Mouse (Mus musculus) forebrain, embryonic 12.5 days (tissue): ENCODE measurements at regions not wholly inside any gene's neighbourhood (a gene's known extent, or its start where the extent isn't known, plus 50 kb on each side); places are given as distances from the start of the nearest gene placed in this dataset.
"Not testable (repeated sequence)": the region's sequence is repeated elsewhere in the genome, so short reads cannot be mapped to it uniquely, and the experiment has no call there.

Experiments
- ATAC-seq: fragments of 200-750 bp; cut with Nextera tagmentation; 2 replicates; pipeline ENCODE4 v1.8.0; 2017; ENCODE audit warnings: moderate TSS enrichment; ENCODE audit not compliant: low FRiP score
- H3K27ac ChIP-seq: fragments of 300-500 bp; sonication (generic); 2 replicates; pipeline ENCODE4 v1.5.1; 2016; ENCODE audit warnings: mild to moderate bottlenecking
- H3K27me3 ChIP-seq: fragments of 300-500 bp; sonication (generic); 2 replicates; pipeline ENCODE4 v1.6.1; 2016; ENCODE audit warnings: mild to moderate bottlenecking
- H3K36me3 ChIP-seq: fragments of 300-500 bp; sonication (generic); replicated peaks from 2 replicates; pipeline ENCODE4 v1.6.1; 2016; ENCODE audit warnings: mild to moderate bottlenecking
- H3K4me1 ChIP-seq: fragments of 300-500 bp; sonication (generic); 2 replicates; pipeline ENCODE4 v1.6.1; 2016
- H3K4me2 ChIP-seq: fragments of 300-500 bp; sonication (generic); 2 replicates; pipeline ENCODE4 v1.6.1; 2016; ENCODE audit warnings: mild to moderate bottlenecking, moderate library complexity
- H3K4me3 ChIP-seq: fragments of 300-500 bp; sonication (generic); replicated peaks from 2 replicates; pipeline ENCODE4 v1.5.1; 2016; ENCODE audit warnings: mild to moderate bottlenecking
- H3K9ac ChIP-seq: fragments of 300-500 bp; sonication (generic); 2 replicates; pipeline ENCODE4 v1.6.1; 2016; ENCODE audit warnings: mild to moderate bottlenecking
- H3K9me3 ChIP-seq: fragments of 300-500 bp; sonication (generic); 2 replicates; pipeline ENCODE4 v1.6.1; 2016
- WGBS: fragments of 180-500 bp; shearing (Covaris S2); methylation state at CpG from one replicate; pipeline ENCODE4 v1.1.7; 2016; 5-methylcytosine and 5-hydroxymethylcytosine counted together

DNA sequence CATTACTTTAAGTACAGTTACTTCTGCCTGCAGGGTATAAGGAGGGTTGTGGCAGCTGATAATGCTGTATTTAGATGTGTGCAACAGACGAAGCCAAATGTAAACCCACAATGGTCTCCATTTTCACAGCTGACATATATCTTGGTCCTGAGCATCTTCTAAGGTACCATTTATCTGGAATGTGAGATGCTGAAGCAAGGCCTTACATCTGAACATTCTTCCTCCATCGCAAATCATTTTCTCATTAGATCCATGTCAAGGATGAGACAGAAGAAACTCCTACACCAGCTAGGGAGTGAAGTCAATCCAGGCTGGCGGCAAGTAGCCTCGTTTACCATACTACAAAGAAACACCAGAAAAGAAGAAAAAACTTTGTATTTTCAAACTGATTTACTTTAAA, 228.4 kb upstream of the Hand2 start:
- WGBS = 91% methylated on average over 4 of the region's 4 CpGs
- no peak for ATAC-seq
- no peak overlapping the region for H3K9ac ChIP-seq
- H3K36me3 ChIP-seq = no peaks in the 10 kb centered on the region
- no peaks in the 10 kb centered on the region for H3K9me3 ChIP-seq
- no peaks in the 10 kb centered on the region for H3K27me3 ChIP-seq
- no peaks in the 10 kb centered on the region for H3K4me1 ChIP-seq
- H3K4me3 ChIP-seq = no peak overlapping the region
- H3K27ac ChIP-seq = no peak overlapping the region
- H3K4me2 ChIP-seq = no peak overlapping the region

DNA sequence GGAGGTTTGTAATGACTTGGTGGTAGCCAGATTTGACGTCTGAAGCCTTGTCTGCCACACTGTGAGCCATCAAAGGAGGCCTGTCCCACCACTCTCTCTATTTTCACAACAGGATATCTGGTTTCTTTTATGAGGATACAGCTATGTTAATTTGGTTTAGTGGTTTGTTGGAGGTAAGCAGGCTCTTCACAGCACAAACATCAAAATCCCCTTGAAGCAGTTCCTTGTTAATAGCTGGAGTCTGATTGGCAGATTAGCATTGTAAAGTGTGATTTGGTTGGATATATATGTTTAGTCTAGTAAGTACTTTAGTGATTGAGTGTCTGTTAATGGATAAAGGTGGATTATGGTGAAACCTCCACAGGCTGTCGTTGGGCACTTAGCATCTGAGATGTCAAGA, 225.6 kb upstream of the Hand2 start:
- Histone ChIP-seq H3K4me3 (no peak overlapping the region), H3K27me3 (no peaks in the 10 kb centered on the region), H3K4me2 (no peak overlapping the region), H3K27ac (no peak overlapping the region), H3K4me1 (no peaks in the 10 kb centered on the region), H3K9ac (no peak overlapping the region), H3K36me3 (no peaks in the 10 kb centered on the region), H3K9me3 (no peaks in the 10 kb centered on the region)
- no peak for ATAC-seq
- 44% methylated on average over 2 of the region's 2 CpGs for WGBS

DNA sequence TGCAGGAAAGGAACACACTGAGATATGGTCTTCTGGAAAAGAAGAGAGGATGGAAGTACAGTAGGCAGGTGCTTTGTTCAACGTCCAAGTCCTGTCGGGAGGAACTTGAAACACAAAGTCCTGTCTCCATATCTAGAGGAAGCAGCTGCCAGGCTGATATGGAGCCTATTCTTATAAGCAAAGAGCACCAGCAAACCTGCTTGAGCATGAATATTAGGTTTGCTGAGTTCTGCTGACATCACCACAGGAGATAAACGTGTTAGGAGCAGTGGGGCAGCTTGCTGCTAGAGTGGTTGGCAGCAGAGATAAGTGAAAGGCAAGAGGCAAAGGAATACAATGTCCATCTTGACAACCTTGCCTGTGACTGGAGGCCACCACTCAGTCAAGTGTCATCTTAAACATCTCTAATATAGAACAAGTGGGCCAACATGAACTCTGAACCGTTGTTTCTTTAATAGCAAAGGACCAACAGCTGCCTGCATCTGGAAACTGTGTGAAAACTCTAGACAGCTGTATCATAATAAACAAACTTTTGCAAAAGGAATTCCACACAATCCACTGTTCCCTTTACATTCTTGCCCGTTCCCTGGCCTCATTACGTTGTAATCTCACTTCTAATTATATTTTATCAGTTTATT, 209.9 kb upstream of the Hand2 start:
- H3K9ac ChIP-seq, ATAC-seq, H3K36me3 ChIP-seq, H3K4me2 ChIP-seq, H3K4me1 ChIP-seq, H3K4me3 ChIP-seq, H3K27ac ChIP-seq, H3K27me3 ChIP-seq, H3K9me3 ChIP-seq: not testable (repeated sequence)
- 91% methylated on average over 3 of the region's 6 CpGs for WGBS

DNA sequence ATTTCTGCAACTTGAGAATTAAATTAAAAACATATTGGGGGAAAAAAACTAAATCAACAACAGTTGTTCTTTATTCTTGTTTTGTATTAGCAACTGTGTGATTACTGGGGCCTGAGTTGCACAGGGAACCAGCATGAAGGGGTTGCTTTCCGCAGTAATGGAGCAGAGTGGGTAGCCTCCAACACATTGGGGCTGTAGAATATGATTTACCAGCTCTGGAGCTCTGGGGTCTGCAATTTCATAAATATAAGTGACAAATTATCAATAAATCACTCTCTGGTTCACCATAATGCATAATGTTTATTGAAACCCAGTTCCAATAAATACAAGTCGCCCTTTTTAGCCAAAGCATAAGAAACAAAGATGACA, 209.4 kb upstream of the Hand2 start:
- Histone ChIP-seq H3K27ac (no peak overlapping the region), H3K4me2 (no peak overlapping the region), H3K9ac (no peak overlapping the region), H3K36me3 (no peaks in the 10 kb centered on the region), H3K27me3 (no peaks in the 10 kb centered on the region), H3K4me3 (no peak overlapping the region), H3K4me1 (no peaks in the 10 kb centered on the region), H3K9me3 (no peaks in the 10 kb centered on the region)
- ATAC-seq = no peak
- WGBS = 76% methylated on average over 2 of the region's 2 CpGs

DNA sequence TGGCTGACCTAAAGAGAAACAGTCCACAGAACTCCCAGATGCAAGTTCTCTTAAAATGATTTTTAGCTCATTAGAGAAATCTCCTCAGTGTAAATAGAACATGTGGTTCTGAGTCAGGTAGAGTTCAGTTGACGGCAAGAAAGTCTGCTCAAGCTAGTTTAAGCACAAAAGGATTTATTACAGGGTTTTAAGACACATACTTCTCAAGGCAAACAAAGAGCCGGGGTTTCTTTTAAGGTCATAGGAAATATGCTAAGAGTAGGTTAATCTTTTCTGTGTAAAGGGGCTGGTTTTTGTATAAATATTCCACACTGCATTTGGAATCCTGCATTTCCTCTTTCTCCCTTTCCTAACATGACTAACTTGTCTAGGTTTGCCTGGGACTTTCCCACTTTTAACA, 206.9 kb upstream of the Hand2 start:
- H3K36me3 ChIP-seq = no peaks in the 10 kb centered on the region
- no peak overlapping the region for H3K9ac ChIP-seq
- H3K4me3 ChIP-seq = no peak overlapping the region
- H3K4me2 ChIP-seq = no peak overlapping the region
- H3K9me3 ChIP-seq = no peaks in the 10 kb centered on the region
- H3K27ac ChIP-seq = no peak overlapping the region
- no peaks in the 10 kb centered on the region for H3K27me3 ChIP-seq
- H3K4me1 ChIP-seq = no peaks in the 10 kb centered on the region
- no peak for ATAC-seq
- 82% methylated on average over 2 of the region's 2 CpGs for WGBS

DNA sequence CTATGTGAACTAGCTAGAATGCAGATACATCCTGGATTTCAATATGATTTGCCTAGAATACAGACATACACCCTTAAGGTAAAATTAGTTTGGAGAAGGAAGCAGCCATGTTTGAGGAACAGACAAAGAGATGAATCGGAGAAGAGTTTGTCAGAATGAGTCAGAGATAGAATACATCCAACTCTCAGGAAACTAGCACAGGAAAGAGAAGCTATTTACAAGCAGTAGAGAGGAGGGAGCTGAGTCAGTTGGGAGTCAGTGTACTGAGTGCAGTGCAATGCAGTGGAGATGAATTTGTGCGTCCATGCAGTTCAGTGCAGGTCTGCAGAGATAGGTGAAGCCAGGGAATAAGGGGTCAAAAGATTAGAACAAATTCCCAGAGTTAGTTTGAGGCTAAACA, 205.5 kb upstream of the Hand2 start:
- Histone ChIP-seq H3K27me3 (no peaks in the 10 kb centered on the region), H3K9me3 (no peaks in the 10 kb centered on the region), H3K4me1 (no peaks in the 10 kb centered on the region), H3K4me2 (no peak overlapping the region), H3K9ac (no peak overlapping the region), H3K4me3 (no peak overlapping the region), H3K27ac (no peak overlapping the region), H3K36me3 (no peaks in the 10 kb centered on the region)
- 93% methylated on average over 2 of the region's 2 CpGs for WGBS
- ATAC-seq = no peak

DNA sequence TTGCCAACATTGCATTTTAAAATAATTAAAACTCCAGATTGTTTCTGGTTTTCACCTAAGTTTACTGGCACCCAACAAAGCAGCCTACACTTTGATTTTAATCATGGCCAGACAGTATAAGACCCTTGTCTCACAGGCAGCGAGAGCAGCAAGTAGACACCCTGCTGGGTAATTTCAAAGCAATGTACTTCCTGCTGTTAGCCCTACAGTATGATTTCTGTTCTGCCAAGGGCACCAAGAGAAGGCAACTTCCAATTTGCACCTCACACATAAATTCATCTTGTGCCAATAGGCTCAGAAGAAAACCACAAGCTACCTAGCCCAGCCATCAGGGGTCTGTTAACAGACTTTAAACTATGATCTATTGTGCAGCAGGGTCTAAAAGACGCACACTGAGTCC, 186.7 kb upstream of the Hand2 start:
- H3K9me3 ChIP-seq = no peaks in the 10 kb centered on the region
- H3K4me2 ChIP-seq = no peak overlapping the region
- no peak overlapping the region for H3K4me3 ChIP-seq
- H3K36me3 ChIP-seq = no peaks in the 10 kb centered on the region
- no peak overlapping the region for H3K27ac ChIP-seq
- peak; percentile 36; the same call in 1 of the 2 replicates for ATAC-seq
- H3K4me1 ChIP-seq = peaks cover 2% of the 10 kb centered on the region; the same call in 1 of the 2 replicates
- H3K9ac ChIP-seq = no peak overlapping the region
- H3K27me3 ChIP-seq = no peaks in the 10 kb centered on the region
- WGBS = 25% methylated on average over 2 of the region's 2 CpGs

DNA sequence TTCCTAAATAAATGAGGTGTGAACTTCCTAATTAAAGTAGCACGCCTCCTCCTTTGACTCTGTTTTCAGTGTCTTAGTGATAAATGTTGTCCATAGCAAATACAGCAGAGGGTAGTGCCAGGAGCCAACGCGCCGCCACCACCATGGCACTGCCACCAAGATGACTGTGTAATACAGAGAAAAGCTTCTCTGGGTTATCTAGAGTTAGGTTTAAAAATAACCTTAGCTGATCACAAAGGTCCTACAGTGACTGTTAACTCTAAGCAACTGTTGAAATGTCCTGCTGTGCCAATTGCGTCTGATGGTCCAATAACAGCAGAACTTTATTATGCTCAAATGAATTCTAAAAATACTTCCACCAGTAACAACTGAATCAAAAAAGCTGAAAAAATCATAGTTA, 186.1 kb upstream of the Hand2 start:
- Histone ChIP-seq H3K4me1 (peaks cover 2% of the 10 kb centered on the region; the same call in 1 of the 2 replicates), H3K9ac (no peak overlapping the region)
- WGBS = 76% methylated on average over 5 of the region's 5 CpGs

DNA sequence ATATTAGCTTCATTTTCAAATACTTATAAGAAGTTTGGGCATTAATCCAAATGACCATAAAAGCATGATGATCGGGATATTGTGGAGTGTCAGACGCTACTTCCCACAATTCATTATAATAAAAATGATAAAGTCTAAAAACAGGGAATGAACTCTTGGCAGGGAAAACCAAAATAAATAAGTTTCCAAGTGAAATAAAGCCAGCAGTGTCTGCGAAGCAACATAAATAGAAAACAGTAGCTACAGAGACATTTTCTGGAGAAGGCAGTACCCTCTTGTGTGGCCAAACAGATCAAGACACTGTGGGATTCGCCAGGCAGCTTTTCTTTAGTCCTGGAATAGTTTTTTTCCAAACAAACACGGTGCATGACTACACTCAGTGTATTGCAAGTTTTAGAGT, 172.7 kb upstream of the Hand2 start:
- ATAC-seq = no peak

More for the DNA sequence above, 186.1 kb upstream of the Hand2 start:
- Histone ChIP-seq H3K27ac (no peak overlapping the region), H3K36me3 (no peaks in the 10 kb centered on the region), H3K27me3 (no peaks in the 10 kb centered on the region), H3K4me3 (no peak overlapping the region), H3K9me3 (no peaks in the 10 kb centered on the region), H3K4me2 (no peak overlapping the region)
- no peak for ATAC-seq

DNA sequence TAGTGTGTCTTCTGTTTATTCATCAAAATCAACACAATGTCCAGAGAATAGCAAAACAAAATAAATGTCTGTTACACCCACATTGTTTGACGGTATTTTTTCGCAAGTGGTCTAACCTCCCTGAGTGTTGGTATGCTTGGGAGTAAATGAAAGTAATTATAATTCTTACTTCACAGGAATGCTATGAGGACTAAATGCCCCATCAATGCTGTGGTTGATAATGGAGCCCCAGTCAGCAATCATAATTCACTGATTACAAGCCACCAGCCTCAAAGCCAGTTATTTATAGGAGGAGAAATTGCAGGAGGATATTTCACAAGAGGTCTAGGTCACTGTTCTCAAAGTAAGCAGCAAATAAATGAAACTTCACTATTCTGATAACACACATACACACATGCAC, 129.6 kb upstream of the Hand2 start:
- ATAC-seq = no peak

More for the DNA sequence above, 172.7 kb upstream of the Hand2 start:
- no peak overlapping the region for H3K27ac ChIP-seq
- no peak overlapping the region for H3K9ac ChIP-seq
- H3K4me2 ChIP-seq = no peak overlapping the region
- H3K4me1 ChIP-seq = no peaks in the 10 kb centered on the region
- H3K4me3 ChIP-seq = no peak overlapping the region
- H3K36me3 ChIP-seq = no peaks in the 10 kb centered on the region
- H3K27me3 ChIP-seq = no peaks in the 10 kb centered on the region
- WGBS = 88% methylated on average over 5 of the region's 5 CpGs
- no peaks in the 10 kb centered on the region for H3K9me3 ChIP-seq

DNA sequence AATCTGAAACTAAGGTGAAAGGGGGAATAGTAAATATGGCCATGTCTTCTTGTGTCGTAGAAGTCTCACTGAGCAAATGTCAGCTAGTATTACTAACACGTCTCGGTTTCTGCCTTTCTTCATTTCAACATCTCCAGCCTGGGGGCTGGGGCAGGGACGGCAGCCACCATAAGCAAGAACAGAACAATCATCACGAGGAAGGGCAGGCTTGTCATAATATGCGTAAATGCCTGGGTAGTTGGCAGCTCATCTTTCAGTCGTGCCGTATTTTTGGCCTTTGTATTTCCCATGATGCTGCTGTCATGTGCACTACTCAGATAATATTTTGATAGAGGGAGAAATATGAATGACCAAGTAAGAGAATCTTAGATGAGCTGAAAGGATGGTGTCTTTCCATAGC, 120.5 kb upstream of the Hand2 start:
- no peak for ATAC-seq
- H3K27me3 ChIP-seq = no peaks in the 10 kb centered on the region
- no peaks in the 10 kb centered on the region for H3K36me3 ChIP-seq
- no peaks in the 10 kb centered on the region for H3K4me1 ChIP-seq
- 93% methylated on average over 8 of the region's 8 CpGs for WGBS
- H3K9ac ChIP-seq = no peak overlapping the region
- no peak overlapping the region for H3K4me2 ChIP-seq
- H3K27ac ChIP-seq = no peak overlapping the region
- no peak overlapping the region for H3K4me3 ChIP-seq
- H3K9me3 ChIP-seq = no peaks in the 10 kb centered on the region

More for the DNA sequence above, 129.6 kb upstream of the Hand2 start:
- H3K9ac ChIP-seq = no peak overlapping the region
- no peak overlapping the region for H3K27ac ChIP-seq
- H3K4me2 ChIP-seq = no peak overlapping the region
- 76% methylated on average over 2 of the region's 2 CpGs for WGBS
- no peaks in the 10 kb centered on the region for H3K9me3 ChIP-seq
- no peaks in the 10 kb centered on the region for H3K27me3 ChIP-seq
- H3K4me1 ChIP-seq = no peaks in the 10 kb centered on the region
- H3K36me3 ChIP-seq = no peaks in the 10 kb centered on the region
- H3K4me3 ChIP-seq = no peak overlapping the region

DNA sequence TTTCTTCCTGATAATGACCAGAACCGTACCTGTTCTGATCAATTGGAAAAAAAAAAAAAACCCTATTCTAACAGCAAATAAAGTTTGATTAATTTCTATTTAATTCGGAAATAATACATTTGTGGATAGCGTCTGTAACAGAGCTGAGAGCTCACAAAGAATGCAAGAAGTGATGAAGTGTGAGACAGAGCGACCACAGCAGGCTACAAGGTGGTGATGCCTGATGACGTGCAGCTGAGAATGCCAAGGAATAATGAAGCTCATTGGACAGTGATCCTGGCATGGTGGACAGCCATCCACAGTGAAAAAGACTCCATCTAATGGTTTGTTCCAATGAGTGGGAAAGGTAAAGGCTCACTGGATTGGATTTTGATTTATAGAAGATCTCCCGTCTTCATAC, 111.2 kb upstream of the Hand2 start:
- Histone ChIP-seq H3K4me1 (no peaks in the 10 kb centered on the region), H3K27ac (no peak overlapping the region), H3K4me2 (no peak overlapping the region), H3K9ac (no peak overlapping the region), H3K9me3 (no peaks in the 10 kb centered on the region), H3K4me3 (no peak overlapping the region), H3K27me3 (no peaks in the 10 kb centered on the region), H3K36me3 (no peaks in the 10 kb centered on the region)
- WGBS = 84% methylated on average over 6 of the region's 6 CpGs
- no peak for ATAC-seq

DNA sequence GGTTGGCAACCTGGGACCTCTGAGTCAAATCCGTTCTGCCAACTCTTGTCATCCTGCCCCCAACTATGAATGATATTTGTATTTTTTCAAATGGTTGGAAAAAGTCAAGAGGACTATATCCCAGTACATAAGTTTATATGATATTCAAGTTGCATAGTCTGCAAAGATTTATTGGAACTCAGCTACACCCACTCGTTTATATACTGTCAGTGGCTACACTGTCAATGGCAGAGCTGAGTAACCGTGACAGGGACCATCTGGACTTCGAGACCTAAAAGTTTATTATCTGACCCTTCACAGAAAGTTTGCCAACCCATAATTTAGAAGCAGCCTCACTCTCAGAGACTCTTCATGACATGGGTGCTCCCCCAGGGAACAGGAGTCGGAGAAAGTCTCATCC, 107.7 kb upstream of the Hand2 start:
- no peaks in the 10 kb centered on the region for H3K36me3 ChIP-seq
- no peaks in the 10 kb centered on the region for H3K27me3 ChIP-seq
- H3K4me1 ChIP-seq = no peaks in the 10 kb centered on the region
- H3K4me3 ChIP-seq = no peak overlapping the region
- H3K9me3 ChIP-seq = no peaks in the 10 kb centered on the region
- no peak overlapping the region for H3K27ac ChIP-seq
- WGBS = 93% methylated on average over 5 of the region's 5 CpGs
- no peak overlapping the region for H3K9ac ChIP-seq
- no peak for ATAC-seq
- H3K4me2 ChIP-seq = no peak overlapping the region
